Mouse (Mus musculus) liver, embryonic 12.5 days (tissue): Measurements from ENCODE around the gene Hnrnpa3. TPM values are rescaled to one million over a fixed set of nuclear protein-coding genes. Genes with fewer than 3 reads are reported as not detected.
"Not testable (repeated sequence)": the region's sequence is repeated elsewhere in the genome, so short reads cannot be mapped to it uniquely, and the experiment has no call there.

Experiments used
- ATAC-seq: fragments of 200-750 bp; cut with Nextera tagmentation; 2 replicates; pipeline ENCODE4 v1.8.0; 2017; ENCODE audit warnings: moderate number of reproducible peaks, mild to moderate bottlenecking, moderate library complexity
- H3K27ac ChIP-seq: fragments of 300-500 bp; sonication (generic); 2 replicates; pipeline ENCODE4 v1.5.1; 2016; ENCODE audit warnings: mild to moderate bottlenecking
- H3K27me3 ChIP-seq: fragments of 300-500 bp; sonication (generic); replicated peaks from 2 replicates; pipeline ENCODE4 v1.6.1; 2016; ENCODE audit warnings: mild to moderate bottlenecking, moderate library complexity
- H3K36me3 ChIP-seq: fragments of 300-500 bp; sonication (generic); 2 replicates; pipeline ENCODE4 v1.6.1; 2016; ENCODE audit warnings: mild to moderate bottlenecking, moderate library complexity
- H3K4me1 ChIP-seq: fragments of 300-500 bp; sonication (generic); 2 replicates; pipeline ENCODE4 v1.6.1; 2016
- H3K4me2 ChIP-seq: fragments of 300-500 bp; sonication (generic); 2 replicates; pipeline ENCODE4 v1.6.1; 2016; ENCODE audit warnings: mild to moderate bottlenecking, moderate library complexity
- H3K4me3 ChIP-seq: fragments of 300-500 bp; sonication (generic); 2 replicates; pipeline ENCODE4 v1.5.1; 2016; ENCODE audit warnings: mild to moderate bottlenecking, moderate library complexity
- H3K9ac ChIP-seq: fragments of 300-500 bp; sonication (generic); 2 replicates; pipeline ENCODE4 v1.6.1; 2016; ENCODE audit warnings: mild to moderate bottlenecking, moderate library complexity
- H3K9me3 ChIP-seq: fragments of 300-500 bp; sonication (generic); replicated peaks from 2 replicates; pipeline ENCODE4 v1.6.1; 2016; ENCODE audit warnings: mild to moderate bottlenecking, moderate library complexity
- WGBS: fragments of 180-500 bp; shearing (Covaris S2); methylation state at CpG from one replicate; pipeline ENCODE4 v1.1.7; 2016; ENCODE audit not compliant: insufficient replicate concordance; 5-methylcytosine and 5-hydroxymethylcytosine counted together
- polyA plus RNA-seq: library from polyadenylated mRNA; unstranded; fragments of >200 nt; fragmentation: Nextera tagmentation; extraction: Ambion mirVana; gene quantifications from 2 replicates; pipeline ENCODE4 v1.2.1, GENCODE M21; 2016

Gene Hnrnpa3
- polyA plus RNA-seq, 1 experiment from 2014 or later, result 204 TPM

DNA sequence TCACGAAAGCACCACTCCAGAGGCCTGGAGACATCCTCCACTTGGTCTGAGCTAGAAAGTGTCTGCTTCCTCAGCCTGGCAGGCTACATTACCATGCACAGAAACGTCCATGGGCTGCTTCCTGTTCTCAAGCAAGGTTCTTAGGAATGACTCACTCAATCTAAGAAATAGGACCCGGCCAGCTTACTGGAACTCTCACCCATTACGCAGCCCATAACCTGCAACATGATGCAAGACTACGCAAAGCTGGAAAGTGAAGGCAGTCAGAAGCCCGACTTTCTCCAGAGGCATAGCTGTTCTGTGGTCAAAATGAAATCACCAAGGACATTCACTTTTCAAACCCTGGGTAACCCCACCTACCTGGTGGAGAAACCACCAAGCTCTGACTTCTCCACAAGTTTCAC, 26.4 kb downstream of the Hnrnpa3 start:
- Histone ChIP-seq H3K4me3 (no peak overlapping the region), H3K4me1 (peaks cover 90% of the 10 kb centered on the region), H3K36me3 (peaks cover 55% of the 10 kb centered on the region), H3K9me3 (no peaks in the 10 kb centered on the region), H3K9ac (no peak overlapping the region), H3K4me2 (no peak overlapping the region), H3K27ac (peak overlapping the region; percentile 16; the same call in 1 of the 2 replicates), H3K27me3 (no peaks in the 10 kb centered on the region)
- no peak for ATAC-seq
- 48% methylated on average over 6 of the region's 6 CpGs for WGBS

GRCm38 (mm10) chr2:75687040-75687749, 28.1 kb downstream of the Hnrnpa3 start:
- H3K27me3 ChIP-seq, result no peaks in the 10 kb centered on the region
- 85% methylated on average over 10 of the region's 10 CpGs for WGBS
- peaks cover 88% of the 10 kb centered on the region for H3K4me1 ChIP-seq

DNA sequence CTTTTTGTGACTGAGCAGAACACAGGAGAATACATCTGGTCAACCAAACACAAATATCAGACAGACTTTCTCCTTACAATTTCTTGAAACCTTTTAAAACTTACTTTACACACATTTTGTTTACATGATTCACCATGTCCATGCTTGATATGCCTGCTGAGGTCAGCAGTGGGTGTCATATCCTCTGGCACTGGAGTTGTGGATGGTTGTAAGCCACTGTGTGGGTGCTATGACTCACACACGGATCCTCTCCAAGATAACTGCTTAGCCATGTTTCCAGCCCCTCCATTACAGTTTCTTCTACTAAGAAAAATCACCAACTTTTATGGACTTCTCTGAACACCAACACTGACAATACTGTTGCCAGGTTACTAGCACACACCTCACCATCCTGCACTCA, 29.8 kb downstream of the Hnrnpa3 start:
- no peak overlapping the region for H3K4me3 ChIP-seq
- H3K4me2 ChIP-seq, result no peak overlapping the region
- no peak overlapping the region for H3K27ac ChIP-seq
- 55% methylated on average over 1 of the region's 1 CpGs for WGBS
- H3K4me1 ChIP-seq, result peaks cover 89% of the 10 kb centered on the region
- no peak overlapping the region for H3K9ac ChIP-seq
- ATAC-seq, result no peak
- H3K36me3 ChIP-seq, result peaks cover 62% of the 10 kb centered on the region
- H3K27me3 ChIP-seq, result no peaks in the 10 kb centered on the region
- no peaks in the 10 kb centered on the region for H3K9me3 ChIP-seq

More at GRCm38 (mm10) chr2:75687040-75687749, 28.1 kb downstream of the Hnrnpa3 start:
- no peak overlapping the region for H3K4me2 ChIP-seq
- H3K4me3 ChIP-seq, result no peak overlapping the region
- H3K27ac ChIP-seq, result no peak overlapping the region
- H3K9me3 ChIP-seq, result no peaks in the 10 kb centered on the region
- peak overlapping the region; percentile 35 for H3K9ac ChIP-seq
- H3K36me3 ChIP-seq, result peaks cover 59% of the 10 kb centered on the region
- ATAC-seq, result no peak

DNA sequence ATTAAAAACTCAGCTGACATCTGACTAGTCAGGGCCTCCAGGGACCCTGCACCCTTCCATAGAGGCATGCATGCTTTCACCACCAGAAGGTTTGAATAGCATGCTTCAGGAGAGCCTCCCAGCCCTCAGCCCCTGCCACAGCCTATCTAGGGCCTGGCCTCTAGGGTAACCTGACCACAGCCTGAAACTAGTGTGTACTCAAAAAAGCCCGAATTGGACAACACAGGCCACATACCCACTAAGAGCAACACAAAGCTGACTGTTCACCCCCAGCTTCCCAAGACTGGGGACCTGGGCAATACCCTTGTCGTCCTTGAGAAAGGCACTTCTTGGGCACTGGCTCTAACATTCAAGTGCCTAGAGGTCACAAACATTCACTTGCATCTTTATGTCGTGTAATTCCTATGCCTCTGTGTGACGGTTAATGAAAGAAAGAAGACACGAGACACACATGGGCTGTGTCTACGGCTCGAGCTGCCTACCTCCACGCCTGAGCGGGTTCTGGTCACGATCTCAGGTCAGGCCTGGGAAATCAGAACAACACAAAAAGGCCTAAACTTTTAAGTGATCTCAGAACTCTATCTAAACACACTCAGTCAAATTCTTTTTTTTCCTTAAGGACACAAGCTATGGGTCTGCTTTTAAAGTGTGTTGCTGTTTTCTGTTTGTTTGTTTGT, 30.6 kb downstream of the Hnrnpa3 start:
- WGBS, result 82% methylated on average over 10 of the region's 10 CpGs
- no peak for ATAC-seq
- H3K4me2 ChIP-seq, result no peak overlapping the region
- H3K27ac ChIP-seq, result no peak overlapping the region
- H3K27me3 ChIP-seq, result no peaks in the 10 kb centered on the region
- H3K4me3 ChIP-seq, result no peak overlapping the region
- H3K9ac ChIP-seq, result no peak overlapping the region
- no peaks in the 10 kb centered on the region for H3K9me3 ChIP-seq
- H3K4me1 ChIP-seq, result peaks cover 85% of the 10 kb centered on the region
- peaks cover 62% of the 10 kb centered on the region for H3K36me3 ChIP-seq

DNA sequence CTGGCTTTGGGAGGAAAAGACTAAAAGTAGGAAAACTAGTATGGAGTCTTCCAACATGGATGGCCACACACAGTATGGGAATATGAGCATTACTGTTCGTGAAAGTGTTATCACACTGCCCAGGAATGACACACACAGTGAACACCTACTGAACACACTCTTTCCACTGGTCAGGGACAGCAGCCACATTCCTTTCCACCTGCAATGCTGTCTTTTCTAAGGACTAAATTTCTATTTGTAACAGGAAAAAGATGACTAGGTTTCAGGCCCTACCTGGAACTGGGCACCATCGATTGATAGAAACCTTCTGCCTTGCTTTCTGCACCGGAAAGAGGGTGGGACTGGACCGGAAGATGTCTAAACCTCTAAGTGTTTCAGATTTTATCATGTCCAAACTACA, 31.6 kb downstream of the Hnrnpa3 start:
- H3K4me1 ChIP-seq, result peaks cover 83% of the 10 kb centered on the region
- no peak overlapping the region for H3K9ac ChIP-seq
- H3K27me3 ChIP-seq, result no peaks in the 10 kb centered on the region
- H3K9me3 ChIP-seq, result no peaks in the 10 kb centered on the region
- ATAC-seq, result no peak
- no peak overlapping the region for H3K4me3 ChIP-seq
- peaks cover 66% of the 10 kb centered on the region for H3K36me3 ChIP-seq
- H3K4me2 ChIP-seq, result no peak overlapping the region
- WGBS, result 79% methylated on average over 4 of the region's 4 CpGs
- H3K27ac ChIP-seq, result no peak overlapping the region

DNA sequence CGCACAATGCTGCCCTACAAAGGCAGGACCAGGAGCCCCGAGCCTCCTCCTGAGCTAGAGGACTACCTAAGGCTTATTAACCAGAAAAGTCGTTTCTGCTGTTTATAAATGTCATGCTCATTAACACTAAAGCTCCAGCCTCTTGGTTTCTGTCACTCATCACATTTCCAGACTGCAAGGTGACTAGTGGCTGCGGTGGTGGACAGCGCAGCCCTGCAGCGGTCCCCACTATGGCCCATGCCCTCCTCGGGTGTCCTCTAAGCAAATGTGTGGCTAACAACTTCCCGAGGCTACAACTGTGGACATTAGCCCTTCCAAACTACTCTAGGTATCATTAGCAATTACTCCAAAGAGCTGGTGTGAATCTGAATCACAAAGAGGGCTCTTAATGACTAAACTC, 32.3 kb downstream of the Hnrnpa3 start:
- peaks cover 83% of the 10 kb centered on the region for H3K4me1 ChIP-seq
- no peak overlapping the region for H3K27ac ChIP-seq
- H3K36me3 ChIP-seq, result peaks cover 72% of the 10 kb centered on the region

GRCm38 (mm10) chr2:75692369-75692768, 33.3 kb downstream of the Hnrnpa3 start:
- Histone ChIP-seq H3K4me1 (peaks cover 83% of the 10 kb centered on the region), H3K4me3 (no peak overlapping the region), H3K27ac (no peak overlapping the region), H3K27me3 (no peaks in the 10 kb centered on the region), H3K9me3 (no peaks in the 10 kb centered on the region), H3K36me3 (peaks cover 76% of the 10 kb centered on the region), H3K4me2 (no peak overlapping the region), H3K9ac (no peak overlapping the region)
- ATAC-seq, result no peak
- 86% methylated on average over 6 of the region's 6 CpGs for WGBS

More for the DNA sequence above, 32.3 kb downstream of the Hnrnpa3 start:
- Histone ChIP-seq H3K4me3 (no peak overlapping the region), H3K9me3 (no peaks in the 10 kb centered on the region), H3K27me3 (no peaks in the 10 kb centered on the region), H3K4me2 (no peak overlapping the region), H3K9ac (no peak overlapping the region)
- ATAC-seq, result no peak
- WGBS, result 86% methylated on average over 8 of the region's 8 CpGs

DNA sequence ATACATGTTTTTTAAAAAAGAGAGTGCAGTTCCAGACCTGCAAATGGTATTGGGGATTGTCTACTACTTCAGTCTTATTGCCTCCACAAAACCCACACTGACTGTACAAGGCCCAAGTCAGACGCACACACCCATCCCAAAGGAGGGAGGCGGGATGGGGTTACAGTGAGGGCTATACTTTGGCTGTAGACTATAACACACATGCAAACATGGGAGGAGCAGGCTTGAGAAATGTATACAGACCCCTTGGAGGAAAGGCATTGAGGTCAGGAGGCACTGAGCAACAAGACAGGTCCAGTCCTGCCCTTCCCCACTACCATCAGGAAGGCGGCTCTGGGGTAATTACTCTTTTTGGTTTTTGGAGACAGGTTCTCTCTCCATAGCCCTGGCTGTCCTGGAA, 35.9 kb downstream of the Hnrnpa3 start:
- not testable (repeated sequence) for H3K27ac ChIP-seq, H3K9ac ChIP-seq, H3K4me2 ChIP-seq, H3K27me3 ChIP-seq, ATAC-seq, H3K9me3 ChIP-seq, H3K4me3 ChIP-seq
- 81% methylated on average over 3 of the region's 3 CpGs for WGBS
- Histone ChIP-seq H3K36me3 (peaks cover 79% of the 10 kb centered on the region), H3K4me1 (peaks cover 84% of the 10 kb centered on the region)

DNA sequence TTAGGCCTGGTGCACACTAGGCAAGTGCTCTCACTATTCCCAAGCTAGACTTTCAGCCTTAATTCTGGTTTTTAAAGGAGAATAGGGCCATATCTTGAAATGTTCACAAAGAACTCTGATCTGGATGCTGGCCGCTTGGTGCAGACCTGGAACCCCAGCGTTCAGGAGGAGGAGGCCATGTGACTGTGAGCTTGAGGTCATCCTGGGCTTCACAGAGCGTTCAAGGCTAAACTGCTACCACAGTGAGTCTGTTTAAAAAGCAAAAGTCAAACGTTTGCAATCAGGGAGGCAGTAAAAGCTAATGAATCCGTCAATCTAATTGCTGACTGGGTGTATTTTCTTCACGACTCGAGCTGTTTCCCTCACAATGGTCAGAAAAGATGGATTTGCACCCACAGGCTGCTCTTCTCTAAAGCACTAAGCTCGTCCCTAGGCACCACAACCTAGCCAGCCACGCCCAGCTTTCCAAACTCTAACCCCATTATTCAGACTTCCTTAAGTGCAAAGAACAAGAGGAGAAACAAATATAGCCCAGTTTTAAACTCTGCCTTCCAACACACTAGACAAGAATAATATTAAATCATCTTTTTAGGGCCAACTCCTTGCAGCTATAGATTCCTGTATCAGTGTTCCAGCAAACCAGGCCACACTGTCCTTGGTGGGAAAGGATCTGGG, 36.8 kb downstream of the Hnrnpa3 start:
- H3K27ac ChIP-seq, result no peak overlapping the region
- ATAC-seq, result no peak
- H3K4me1 ChIP-seq, result peaks cover 86% of the 10 kb centered on the region
- H3K4me2 ChIP-seq, result no peak overlapping the region
- peaks cover 77% of the 10 kb centered on the region for H3K36me3 ChIP-seq
- H3K9me3 ChIP-seq, result no peaks in the 10 kb centered on the region
- no peak overlapping the region for H3K9ac ChIP-seq
- 61% methylated on average over 9 of the region's 9 CpGs for WGBS
- no peak overlapping the region for H3K4me3 ChIP-seq
- no peaks in the 10 kb centered on the region for H3K27me3 ChIP-seq

GRCm38 (mm10) chr2:75696371-75696770, 37.3 kb downstream of the Hnrnpa3 start:
- Histone ChIP-seq H3K27ac (no peak overlapping the region), H3K36me3 (peaks cover 76% of the 10 kb centered on the region), H3K4me2 (0 out of 2 replicates have a peak overlapping the region, but pooled peaks have one; percentile 10), H3K9ac (no peak overlapping the region), H3K27me3 (no peaks in the 10 kb centered on the region), H3K4me1 (peaks cover 89% of the 10 kb centered on the region), H3K4me3 (no peak overlapping the region), H3K9me3 (no peaks in the 10 kb centered on the region)
- 47% methylated on average over 5 of the region's 5 CpGs for WGBS
- no peak for ATAC-seq

DNA sequence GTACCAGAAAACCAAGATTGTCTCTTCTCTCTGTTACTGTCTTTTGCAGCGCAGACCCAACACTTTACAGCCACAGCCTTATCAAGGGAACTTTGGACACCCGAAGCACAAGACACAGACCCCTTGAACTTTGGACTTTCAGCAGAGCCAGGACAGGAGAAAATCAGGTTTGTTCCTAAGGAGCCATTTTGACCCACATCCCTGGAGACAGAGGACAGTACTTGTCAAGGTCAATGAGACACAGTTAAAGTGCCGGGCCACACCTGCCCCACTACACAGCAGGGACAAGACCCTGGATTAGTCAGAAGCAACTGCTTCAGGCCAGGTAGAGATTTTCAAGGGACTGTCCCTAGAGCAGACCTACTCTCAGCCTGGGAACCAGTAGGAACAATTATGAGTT, 38.2 kb downstream of the Hnrnpa3 start:
- no peaks in the 10 kb centered on the region for H3K9me3 ChIP-seq
- H3K4me2 ChIP-seq, result peak overlapping the region; percentile 10; the same call in 1 of the 2 replicates
- no peak for ATAC-seq
- H3K27me3 ChIP-seq, result no peaks in the 10 kb centered on the region
- no peak overlapping the region for H3K4me3 ChIP-seq
- no peak overlapping the region for H3K9ac ChIP-seq
- 58% methylated on average over 3 of the region's 3 CpGs for WGBS
- H3K4me1 ChIP-seq, result peaks cover 91% of the 10 kb centered on the region
- peaks cover 69% of the 10 kb centered on the region for H3K36me3 ChIP-seq
- no peak overlapping the region for H3K27ac ChIP-seq

DNA sequence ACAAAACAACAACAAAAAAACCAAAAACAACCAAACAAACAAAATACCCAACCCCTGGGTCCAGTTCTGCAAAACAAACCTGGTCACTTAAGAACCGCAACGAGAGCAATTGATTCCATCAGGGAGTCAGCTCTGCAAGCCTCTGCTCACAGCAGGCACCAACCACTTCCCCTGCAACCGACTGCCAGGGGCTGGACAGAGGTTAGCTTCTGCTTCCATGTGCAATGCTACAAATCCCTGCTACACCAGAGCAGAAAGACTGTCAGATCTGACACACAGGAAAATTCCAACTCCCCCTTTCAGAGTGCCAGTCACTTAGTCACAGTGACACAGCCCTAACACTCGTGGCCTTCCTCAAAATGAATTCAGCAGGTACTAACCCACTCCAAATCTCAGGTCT, 38.9 kb downstream of the Hnrnpa3 start:
- H3K9me3 ChIP-seq, result no peaks in the 10 kb centered on the region
- H3K27me3 ChIP-seq, result no peaks in the 10 kb centered on the region
- peaks cover 90% of the 10 kb centered on the region for H3K4me1 ChIP-seq
- peak overlapping the region; percentile 10; the same call in 1 of the 2 replicates for H3K4me2 ChIP-seq
- H3K9ac ChIP-seq, result peak overlapping the region; percentile 20; the same call in 1 of the 2 replicates
- ATAC-seq, result no peak
- 36% methylated on average over 4 of the region's 4 CpGs for WGBS
- no peak overlapping the region for H3K27ac ChIP-seq
- H3K4me3 ChIP-seq, result no peak overlapping the region
- peaks cover 65% of the 10 kb centered on the region for H3K36me3 ChIP-seq
